Mouse (Mus musculus) ovary, adult 2 months (tissue): ENCODE data around the gene Igtp. TPM values are rescaled to one million over a fixed set of nuclear protein-coding genes. Genes with fewer than 3 reads are reported as not detected.

Source experiments
- polyA plus RNA-seq: library from polyadenylated mRNA; depleted of rRNA; stranded (reverse); fragments of >200 nt; gene quantifications from 2 replicates; pipeline ENCODE4 v1.2.3, GENCODE M21; 2012; rRNA removed

The Igtp gene
- 7.7 and 11.5 TPM in 2 replicates for polyA plus RNA-seq

GRCm38 (mm10) chr11:58199229-58200037, at the start of gene Igtp, which contains the start of gene Irgm2:
Gene Igtp, plus strand, starts transcription at chr11:58199556.
Gene Irgm2, plus strand, starts transcription at chr11:58199618.

DNA sequence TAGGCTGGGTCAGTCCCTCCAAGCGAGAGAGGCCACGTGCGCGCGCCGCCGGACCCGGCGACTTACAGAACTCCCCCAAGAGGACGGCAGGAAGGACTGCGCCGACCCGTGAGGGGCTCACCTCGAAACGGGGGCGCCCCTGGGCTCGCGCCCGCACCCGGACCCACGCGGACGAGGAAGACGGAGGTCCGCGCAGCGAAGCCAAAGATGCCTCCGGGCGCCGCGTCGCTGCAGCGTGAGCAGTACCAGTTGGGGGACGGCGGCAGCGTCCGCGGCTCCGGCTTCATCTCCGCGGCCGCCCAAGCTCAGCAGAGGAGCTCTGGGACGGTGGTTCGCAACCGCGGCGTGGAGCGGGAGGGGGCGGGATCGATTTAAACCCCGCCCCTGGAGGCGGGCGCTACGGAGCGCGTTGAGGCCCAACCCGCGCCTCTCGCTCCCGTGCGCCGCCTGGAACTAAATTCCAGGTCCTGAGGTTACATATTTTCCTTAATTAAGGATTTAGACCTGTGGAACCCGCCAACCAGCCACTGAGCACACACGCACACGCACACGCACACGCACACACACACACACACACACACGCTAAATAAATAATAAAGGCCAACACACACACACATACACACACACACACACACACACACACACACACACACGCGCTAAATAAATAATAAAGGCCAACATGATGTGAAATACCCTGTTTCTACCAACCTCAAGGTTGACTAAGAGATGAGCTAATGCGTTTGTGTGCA, 31.0 kb upstream of the Igtp start, which contains the start of gene Gemin5:
Gene Gemin5 (minus strand): TSS at position 373 of the 749 bp plus-strand sequence.

DNA sequence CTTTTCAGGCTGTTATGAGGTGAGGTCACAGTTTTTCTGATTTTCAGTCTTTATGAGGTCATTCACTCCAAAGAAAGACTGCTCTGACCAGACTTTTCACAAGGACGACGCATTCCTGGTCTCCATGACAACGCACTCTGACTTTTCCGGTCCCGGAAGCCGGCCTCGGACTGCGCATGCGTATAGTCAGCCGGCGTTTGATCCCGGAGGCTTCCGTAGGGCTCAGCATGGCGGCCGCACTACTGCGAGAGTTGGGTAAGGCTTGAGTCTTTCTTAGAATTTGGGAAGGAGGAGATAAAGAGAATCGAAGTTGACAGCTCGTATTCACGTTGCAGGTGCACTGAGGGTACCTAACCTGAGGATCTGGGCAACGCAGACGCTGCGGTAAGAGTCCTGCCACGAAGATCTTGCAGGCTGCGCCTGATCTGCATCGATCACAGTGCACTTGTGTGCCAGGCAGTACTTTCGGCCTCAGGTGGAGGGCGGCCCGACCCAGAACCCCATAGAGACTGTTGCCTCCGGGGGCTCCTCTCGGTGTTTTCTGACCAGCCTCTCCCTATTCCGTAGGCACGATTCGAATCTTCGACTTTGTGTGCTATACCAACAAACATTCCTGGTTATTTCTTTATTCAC, 27.8 kb upstream of the Igtp start, which contains the start of gene Mrpl22:
Gene Mrpl22 (plus strand): TSS at position 203 of the 633 bp plus-strand sequence.

Other genes starting within 250 kb of the Igtp start
- 42.4 and 48.7 TPM in 2 replicates for gene Larp1, start 190.5 kb upstream of the Igtp start, polyA plus RNA-seq
- 2.4 and 3.9 TPM in 2 replicates for gene Gm12248, start 106.4 kb upstream of the Igtp start, polyA plus RNA-seq
- gene Cnot8, start 95.4 kb upstream of the Igtp start, polyA plus RNA-seq: 53.5 and 59.9 TPM in 2 replicates
- gene Gemin5, start 31.0 kb upstream of the Igtp start, polyA plus RNA-seq: 18.3 and 18.6 TPM in 2 replicates
- gene Mrpl22, start 27.9 kb upstream of the Igtp start, polyA plus RNA-seq: 25.5 and 30.1 TPM in 2 replicates
- 9.3 and 12.9 TPM in 2 replicates for gene Irgm2, start 62 bp downstream of the Igtp start, polyA plus RNA-seq
- gene 4930438A08Rik, start 75.2 kb downstream of the Igtp start, polyA plus RNA-seq: 0.25 and 0.50 TPM in 2 replicates
- 40.8 and 41.4 TPM in 2 replicates for gene Zfp692, start 107.5 kb downstream of the Igtp start, polyA plus RNA-seq
- gene Zfp672, start 130.8 kb downstream of the Igtp start, polyA plus RNA-seq: 58.2 and 61.2 TPM in 2 replicates
- 34.0 and 37.9 TPM in 2 replicates for gene Sh3bp5l, start 131.2 kb downstream of the Igtp start, polyA plus RNA-seq
- gene Lypd8, start 179.5 kb downstream of the Igtp start, polyA plus RNA-seq: 0.80 and 1.4 TPM in 2 replicates
- gene 1810065E05Rik, start 221.6 kb downstream of the Igtp start, polyA plus RNA-seq: 0.42 and 1.6 TPM in 2 replicates
- gene Gm12253, start 233.0 kb downstream of the Igtp start, polyA plus RNA-seq: not detected in 2 replicates